Mouse (Mus musculus): ENCODE results near the gene Dhx16. TPM values are rescaled to one million over a fixed set of nuclear protein-coding genes. Genes with fewer than 3 reads are reported as not detected.
A peak's percentile ranks its signal among the peaks of the same experiment; 100 is the strongest.

Gene Dhx16
- polyA plus RNA-seq (2015; fragmentation: Nextera tagmentation; extraction: Ambion mirVana) = 14.2 and 19.3 TPM in 2 replicates

DNA sequence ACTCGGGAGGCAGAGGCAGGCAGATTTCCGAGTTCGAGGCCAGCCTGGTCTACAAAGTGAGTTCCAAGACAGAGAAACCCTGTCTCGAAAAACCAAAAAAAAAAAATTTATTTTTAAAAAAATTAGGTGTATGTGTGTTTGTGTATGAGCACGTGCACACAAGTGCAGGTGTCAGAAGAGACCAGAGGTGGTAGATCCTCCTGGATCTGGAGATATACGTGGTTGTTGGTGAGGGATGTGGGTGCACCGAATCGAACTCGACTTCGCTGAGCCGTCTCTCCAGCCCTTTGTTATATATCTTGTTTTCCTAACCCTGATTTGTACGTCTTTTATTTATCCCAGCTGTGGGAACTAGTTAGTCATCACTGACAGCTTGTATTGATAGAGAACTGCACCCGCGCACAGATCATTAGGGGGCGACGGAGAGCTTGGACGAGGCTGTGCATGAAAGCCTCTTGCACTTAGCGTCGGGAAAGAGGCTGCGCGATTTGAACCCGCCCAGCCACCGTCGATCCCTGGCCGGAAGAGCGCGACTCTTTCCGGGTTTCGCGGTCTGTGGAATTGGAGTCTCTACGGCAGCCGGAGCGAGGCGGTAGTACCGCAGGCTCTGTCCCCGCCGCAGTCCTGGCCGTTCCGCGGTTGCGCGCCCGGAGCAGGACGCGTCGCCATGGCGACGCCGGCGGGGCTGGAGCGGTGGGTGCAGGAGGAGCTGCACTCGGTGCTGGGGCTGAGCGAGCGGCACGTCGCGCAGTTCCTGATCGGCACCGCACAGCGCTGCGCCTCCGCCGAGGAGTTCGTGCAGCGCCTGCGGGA is at the start of gene Dhx16:
TSS of gene Dhx16 (plus strand) at position 575 of the 813 bp plus-strand sequence.
- DNase-seq (ENCODE audit: low spot score) (peak; percentile 98), ATAC-seq (ENCODE audit: low FRiP score, low TSS enrichment) (peak; percentile 95)
- H3K9ac ChIP-seq (ENCODE audit: low read length) = peak within 1 kb of the TSS; percentile 83
- H3K27ac ChIP-seq (replicated peaks) = peak within 1 kb of the TSS; percentile 77
- 5% methylated on average over 65 of the region's 66 CpGs for WGBS
- TF ChIP-seq EP300 (optimal IDR thresholded peaks at IDR 0.05) (no peak), CTCF (IDR thresholded peaks at IDR 0.05; ENCODE audit: low read depth) (peak; percentile 93)
- H3K4me1 ChIP-seq (replicated peaks; ENCODE audit: control insufficient read depth, insufficient read depth) = peaks cover 3% of the 10 kb centered on the region; the same call in 1 of the 2 replicates
- H3K4me2 ChIP-seq (replicated peaks; ENCODE audit: low read depth) = peak within 1 kb of the TSS; percentile 90
- no peaks in the 10 kb centered on the region for H3K9me3 ChIP-seq (ENCODE audit: control insufficient read depth, low read length)
- no peaks in the 10 kb centered on the region for H3K27me3 ChIP-seq (ENCODE audit: control insufficient read depth, insufficient read depth, low read length)
- H3K4me3 ChIP-seq (ENCODE audit: low read depth, low read length) = peak within 1 kb of the TSS; percentile 88
- peaks cover 14% of the 10 kb centered on the region for H3K36me3 ChIP-seq (ENCODE audit: control insufficient read depth, insufficient read depth, low read length)

DNA sequence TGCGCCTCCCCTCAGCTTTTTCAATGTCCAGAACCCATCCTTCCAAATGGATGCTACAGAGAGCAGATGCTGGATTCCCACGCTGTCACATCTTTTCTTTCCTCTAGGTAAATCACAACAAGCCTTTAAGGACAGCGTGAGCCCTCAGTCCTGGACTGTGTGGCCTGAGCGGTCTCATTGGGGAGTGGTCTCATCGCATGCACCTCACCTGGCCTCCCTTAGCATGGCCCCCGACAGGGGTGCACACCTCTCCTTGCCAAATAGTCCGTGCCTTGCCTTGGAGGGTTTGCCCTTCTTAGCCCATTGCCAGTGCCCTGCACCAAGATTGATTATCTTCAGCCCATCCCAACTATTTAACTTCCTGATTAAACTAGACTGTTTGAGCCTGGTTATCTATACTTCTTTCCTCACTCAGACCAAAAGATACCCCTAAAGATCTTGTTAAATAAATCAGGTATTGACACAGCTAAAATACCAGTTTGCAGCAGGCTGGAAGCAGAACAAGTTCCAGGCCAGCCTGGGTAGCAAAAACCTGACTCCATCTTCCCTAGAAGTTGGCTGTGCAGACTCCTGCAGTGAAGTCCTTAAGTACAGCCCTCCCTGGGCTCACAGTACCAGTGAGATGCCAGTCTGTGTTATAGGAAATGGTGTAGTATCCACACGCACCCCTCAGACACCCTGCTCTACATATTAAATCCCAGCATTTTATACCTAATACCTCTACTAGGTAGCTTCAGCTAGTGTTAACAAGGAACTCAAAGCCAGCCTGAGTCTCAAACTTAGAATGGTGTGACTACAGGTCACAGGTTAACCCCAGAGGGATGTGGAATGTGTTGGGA is 47.0 kb upstream of the Dhx16 start:
- Histone ChIP-seq H3K36me3 (ENCODE audit: control insufficient read depth, insufficient read depth, low read length) (peaks cover 18% of the 10 kb centered on the region), H3K9me3 (ENCODE audit: control insufficient read depth, low read length) (no peaks in the 10 kb centered on the region), H3K4me1 (replicated peaks; ENCODE audit: control insufficient read depth, insufficient read depth) (0 out of 2 replicates have a peak, but pooled peaks cover 5% of the 10 kb centered on the region), H3K4me3 (ENCODE audit: low read depth, low read length) (no peak overlapping the region), H3K9ac (ENCODE audit: low read length) (no peak overlapping the region), H3K4me2 (replicated peaks; ENCODE audit: low read depth) (no peak overlapping the region), H3K27me3 (ENCODE audit: control insufficient read depth, insufficient read depth, low read length) (no peaks in the 10 kb centered on the region), H3K27ac (replicated peaks) (no peak overlapping the region)
- ATAC-seq (ENCODE audit: low FRiP score, low TSS enrichment) (no peak), DNase-seq (ENCODE audit: low spot score) (no peak)
- TF ChIP-seq CTCF (IDR thresholded peaks at IDR 0.05; ENCODE audit: low read depth) (no peak), EP300 (optimal IDR thresholded peaks at IDR 0.05) (no peak)
- WGBS = 55% methylated on average over 8 of the region's 8 CpGs

DNA sequence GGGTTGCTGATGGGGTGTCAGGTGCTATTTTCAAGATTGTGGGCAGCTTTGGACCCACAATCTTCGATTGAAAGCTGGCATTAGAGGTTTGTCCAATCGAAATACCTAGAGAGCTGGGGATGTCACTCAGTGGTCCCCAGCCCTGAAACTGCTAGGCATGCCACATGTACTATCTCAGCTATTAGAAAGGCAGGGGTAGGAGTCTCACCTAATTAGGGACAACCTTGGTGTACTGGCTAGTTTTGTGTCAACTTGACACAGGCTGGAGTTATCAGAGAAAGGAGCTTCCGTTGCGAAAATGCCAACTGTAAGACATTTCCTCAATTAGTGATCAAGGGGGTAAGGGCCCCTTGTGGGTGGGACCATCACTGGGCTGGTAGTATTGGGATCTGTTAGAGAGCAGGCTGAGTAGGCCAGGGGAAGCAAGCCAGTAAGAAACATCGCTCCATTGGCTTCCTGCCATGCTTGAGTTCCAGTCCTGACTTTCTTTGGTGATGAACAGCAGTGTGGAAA is 46.3 kb upstream of the Dhx16 start:
- H3K4me1 ChIP-seq (replicated peaks; ENCODE audit: control insufficient read depth, insufficient read depth) = 0 out of 2 replicates have a peak, but pooled peaks cover 5% of the 10 kb centered on the region
- no peaks in the 10 kb centered on the region for H3K9me3 ChIP-seq (ENCODE audit: control insufficient read depth, low read length)
- H3K4me3 ChIP-seq (ENCODE audit: low read depth, low read length) = no peak overlapping the region
- H3K4me2 ChIP-seq (replicated peaks; ENCODE audit: low read depth) = no peak overlapping the region
- no peaks in the 10 kb centered on the region for H3K27me3 ChIP-seq (ENCODE audit: control insufficient read depth, insufficient read depth, low read length)
- TF ChIP-seq CTCF (IDR thresholded peaks at IDR 0.05; ENCODE audit: low read depth) (no peak), EP300 (optimal IDR thresholded peaks at IDR 0.05) (no peak)
- WGBS = 19% methylated on average over 5 of the region's 5 CpGs
- ATAC-seq (ENCODE audit: low FRiP score, low TSS enrichment) (no peak), DNase-seq (ENCODE audit: low spot score) (no peak)
- H3K27ac ChIP-seq (replicated peaks) = no peak overlapping the region
- peaks cover 18% of the 10 kb centered on the region for H3K36me3 ChIP-seq (ENCODE audit: control insufficient read depth, insufficient read depth, low read length)
- no peak overlapping the region for H3K9ac ChIP-seq (ENCODE audit: low read length)

DNA sequence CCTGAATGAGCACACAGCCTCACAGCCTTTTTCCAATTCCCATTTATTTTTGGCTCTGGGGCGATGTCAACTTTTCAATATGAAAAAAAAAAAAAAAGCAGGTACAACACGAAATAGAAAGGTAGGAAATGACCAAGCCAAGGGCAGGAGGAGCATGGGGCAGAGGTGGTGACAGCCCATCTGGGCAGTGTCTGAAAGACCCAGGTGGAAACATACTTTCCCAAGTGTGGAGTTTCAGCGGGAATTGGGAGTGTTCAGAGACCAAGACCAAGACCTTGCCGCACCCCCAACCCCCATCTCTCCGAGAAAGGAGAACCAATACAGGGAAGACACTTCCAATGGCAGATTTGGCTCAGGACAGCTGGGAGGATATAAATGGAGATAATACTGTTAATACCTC is 45.7 kb upstream of the Dhx16 start:
- Histone ChIP-seq H3K9ac (ENCODE audit: low read length) (no peak overlapping the region), H3K36me3 (ENCODE audit: control insufficient read depth, insufficient read depth, low read length) (peaks cover 18% of the 10 kb centered on the region)

DNA sequence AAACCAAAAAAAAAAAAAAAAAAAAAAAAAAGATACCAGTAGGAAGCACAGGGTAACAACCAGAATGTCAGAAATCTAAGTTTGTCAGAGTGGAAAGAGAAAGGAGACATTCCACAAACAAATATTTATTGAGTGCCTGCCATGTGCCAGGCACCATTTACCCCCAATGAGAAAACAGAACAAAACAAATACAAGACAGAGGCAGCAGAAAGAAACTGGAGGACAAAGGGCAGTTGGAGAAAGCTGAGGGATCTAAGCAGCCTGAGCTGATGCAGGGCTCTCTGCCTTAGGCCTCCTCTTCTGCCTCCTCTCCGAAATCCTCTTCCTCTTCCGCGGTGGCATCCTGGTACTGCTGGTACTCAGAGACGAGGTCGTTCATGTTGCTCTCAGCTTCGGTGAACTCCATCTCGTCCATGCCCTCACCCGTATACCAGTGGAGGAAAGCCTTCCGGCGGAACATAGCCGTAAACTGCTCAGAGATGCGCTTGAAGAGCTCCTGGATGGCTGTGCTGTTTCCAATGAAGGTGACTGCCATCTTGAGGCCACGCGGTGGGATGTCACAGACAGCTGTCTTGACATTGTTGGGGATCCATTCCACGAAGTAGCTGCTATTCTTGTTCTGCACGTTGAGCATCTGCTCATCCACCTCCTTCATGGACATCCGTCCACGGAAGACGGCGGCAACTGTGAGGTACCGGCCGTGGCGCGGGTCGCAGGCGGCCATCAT is 44.8 kb upstream of the Dhx16 start:
- H3K9ac ChIP-seq (ENCODE audit: low read length) = 0 out of 2 replicates have a peak overlapping the region, but pooled peaks have one; percentile 23
- H3K4me3 ChIP-seq (ENCODE audit: low read depth, low read length) = no peak overlapping the region
- ATAC-seq (ENCODE audit: low FRiP score, low TSS enrichment) (no peak), DNase-seq (ENCODE audit: low spot score) (no peak)
- 0 out of 2 replicates have a peak, but pooled peaks cover 5% of the 10 kb centered on the region for H3K4me1 ChIP-seq (replicated peaks; ENCODE audit: control insufficient read depth, insufficient read depth)
- TF ChIP-seq CTCF (IDR thresholded peaks at IDR 0.05; ENCODE audit: low read depth) = peak; percentile 31
- TF ChIP-seq EP300 (optimal IDR thresholded peaks at IDR 0.05) = no peak
- no peak overlapping the region for H3K27ac ChIP-seq (replicated peaks)
- peak overlapping the region; percentile 6; the same call in 1 of the 2 replicates for H3K4me2 ChIP-seq (replicated peaks; ENCODE audit: low read depth)
- 67% methylated on average over 26 of the region's 26 CpGs for WGBS
- no peaks in the 10 kb centered on the region for H3K9me3 ChIP-seq (ENCODE audit: control insufficient read depth, low read length)
- peaks cover 18% of the 10 kb centered on the region for H3K36me3 ChIP-seq (ENCODE audit: control insufficient read depth, insufficient read depth, low read length)
- no peaks in the 10 kb centered on the region for H3K27me3 ChIP-seq (ENCODE audit: control insufficient read depth, insufficient read depth, low read length)

More for the DNA sequence above, 45.7 kb upstream of the Dhx16 start:
- DNase-seq (ENCODE audit: low spot score) = no peak
- H3K27ac ChIP-seq (replicated peaks) = no peak overlapping the region
- H3K4me1 ChIP-seq (replicated peaks; ENCODE audit: control insufficient read depth, insufficient read depth) = 0 out of 2 replicates have a peak, but pooled peaks cover 5% of the 10 kb centered on the region
- no peaks in the 10 kb centered on the region for H3K9me3 ChIP-seq (ENCODE audit: control insufficient read depth, low read length)
- WGBS = 48% methylated on average over 5 of the region's 5 CpGs
- H3K27me3 ChIP-seq (ENCODE audit: control insufficient read depth, insufficient read depth, low read length) = no peaks in the 10 kb centered on the region
- TF ChIP-seq CTCF (IDR thresholded peaks at IDR 0.05; ENCODE audit: low read depth) = no peak
- no peak for TF ChIP-seq EP300 (optimal IDR thresholded peaks at IDR 0.05)
- no peak for ATAC-seq (ENCODE audit: low FRiP score, low TSS enrichment)
- no peak overlapping the region for H3K4me3 ChIP-seq (ENCODE audit: low read depth, low read length)
- no peak overlapping the region for H3K4me2 ChIP-seq (replicated peaks; ENCODE audit: low read depth)
